Mouse (Mus musculus) splenic B cell, adult 2 months (primary cell): ENCODE measurements around the gene Ipo9.

Source experiments
- DNase-seq: peaks from one replicate; pipeline ENCODE4 v3.0.0-alpha.2; 2011; ENCODE audit warnings: low read depth, low spot score
- H3K27me3 ChIP-seq: 2 replicates; pipeline ENCODE4 v1.6.1; 2012; ENCODE audit warnings: mild to moderate bottlenecking, low read length, moderate library complexity, mixed read lengths; ENCODE audit not compliant: control insufficient read depth, poor library complexity, insufficient read depth, severe bottlenecking
- H3K36me3 ChIP-seq: 2 replicates; pipeline ENCODE4 v1.6.1; 2012; ENCODE audit warnings: mild to moderate bottlenecking, low read length, moderate library complexity, mixed read lengths; ENCODE audit not compliant: control insufficient read depth, poor library complexity, insufficient read depth, severe bottlenecking

Ipo9 gene

GRCm38 (mm10) chr1:135368245-135368644, 62.1 kb downstream of the Ipo9 start:
- peak; percentile 64 for DNase-seq
- Histone ChIP-seq H3K36me3 (no peaks in the 10 kb centered on the region), H3K27me3 (no peaks in the 10 kb centered on the region)

- no peaks in the 10 kb centered on the region for H3K27me3 ChIP-seq
- no peaks in the 10 kb centered on the region for H3K36me3 ChIP-seq
- DNase-seq = no peak
These were observed 62.7 kb downstream of the Ipo9 start for GRCm38 (mm10) chr1:135367595-135367994.

- no peaks in the 10 kb centered on the region for H3K27me3 ChIP-seq
- DNase-seq = no peak
- no peaks in the 10 kb centered on the region for H3K36me3 ChIP-seq
These were observed 63.3 kb downstream of the Ipo9 start for GRCm38 (mm10) chr1:135367005-135367404.

GRCm38 (mm10) chr1:135366380-135366779, 63.9 kb downstream of the Ipo9 start:
- Histone ChIP-seq H3K27me3 (no peaks in the 10 kb centered on the region), H3K36me3 (no peaks in the 10 kb centered on the region)
- no peak for DNase-seq

- no peaks in the 10 kb centered on the region for H3K36me3 ChIP-seq
- no peak for DNase-seq
- H3K27me3 ChIP-seq = no peaks in the 10 kb centered on the region
These were observed 66.9 kb downstream of the Ipo9 start for GRCm38 (mm10) chr1:135363446-135363845.

GRCm38 (mm10) chr1:135362115-135362514, 68.2 kb downstream of the Ipo9 start:
- Histone ChIP-seq H3K27me3 (no peaks in the 10 kb centered on the region), H3K36me3 (no peaks in the 10 kb centered on the region)
- no peak for DNase-seq

GRCm38 (mm10) chr1:135361491-135361890, 68.8 kb downstream of the Ipo9 start:
- H3K36me3 ChIP-seq = no peaks in the 10 kb centered on the region
- H3K27me3 ChIP-seq = no peaks in the 10 kb centered on the region
- DNase-seq = no peak

GRCm38 (mm10) chr1:135359071-135359470, 71.2 kb downstream of the Ipo9 start:
- DNase-seq = no peak
- no peaks in the 10 kb centered on the region for H3K27me3 ChIP-seq
- no peaks in the 10 kb centered on the region for H3K36me3 ChIP-seq

GRCm38 (mm10) chr1:135351953-135352352, 78.3 kb downstream of the Ipo9 start:
- no peaks in the 10 kb centered on the region for H3K36me3 ChIP-seq
- no peak for DNase-seq
- H3K27me3 ChIP-seq = no peaks in the 10 kb centered on the region; the same call in 1 of the 2 replicates

GRCm38 (mm10) chr1:135347498-135348169, 82.7 kb downstream of the Ipo9 start:
- no peak for DNase-seq
- Histone ChIP-seq H3K36me3 (no peaks in the 10 kb centered on the region), H3K27me3 (no peaks in the 10 kb centered on the region; the same call in 1 of the 2 replicates)

- no peaks in the 10 kb centered on the region for H3K36me3 ChIP-seq
- DNase-seq = no peak
- H3K27me3 ChIP-seq = no peaks in the 10 kb centered on the region; the same call in 1 of the 2 replicates
These were observed 83.4 kb downstream of the Ipo9 start for GRCm38 (mm10) chr1:135346891-135347290.

- Histone ChIP-seq H3K27me3 (no peaks in the 10 kb centered on the region), H3K36me3 (no peaks in the 10 kb centered on the region)
- DNase-seq = no peak
These were observed 86.3 kb downstream of the Ipo9 start for GRCm38 (mm10) chr1:135344026-135344425.

GRCm38 (mm10) chr1:135341947-135342346, 88.4 kb downstream of the Ipo9 start:
- DNase-seq = no peak
- H3K27me3 ChIP-seq = no peaks in the 10 kb centered on the region
- H3K36me3 ChIP-seq = no peaks in the 10 kb centered on the region
